Mouse (Mus musculus) stomach, postnatal 0 days (tissue): ENCODE results near the gene Grem2. TPM values are rescaled to one million over a fixed set of nuclear protein-coding genes. Genes with fewer than 3 reads are reported as not detected.

ENCODE experiments used
- ATAC-seq: fragments of 200-750 bp; cut with Nextera tagmentation; 2 replicates; pipeline ENCODE4 v1.8.0; 2017; ENCODE audit not compliant: low FRiP score, low TSS enrichment
- DNase-seq: peaks from one replicate; pipeline ENCODE4 v3.0.0-alpha.2; 2016; ENCODE audit warnings: low spot score
- H3K27ac ChIP-seq: fragments of 300-500 bp; sonication (generic); replicated peaks from 2 replicates; pipeline ENCODE4 v1.5.1; 2014; ENCODE audit warnings: mild to moderate bottlenecking, control low read depth
- H3K27me3 ChIP-seq: fragments of 300-500 bp; sonication (generic); 2 replicates; pipeline ENCODE4 v1.6.1; 2014; ENCODE audit warnings: low read length; ENCODE audit not compliant: control insufficient read depth, insufficient read depth
- H3K36me3 ChIP-seq: fragments of 300-500 bp; sonication (generic); 2 replicates; pipeline ENCODE4 v1.6.1; 2014; ENCODE audit warnings: low read length, mixed read lengths; ENCODE audit not compliant: control insufficient read depth, insufficient read depth
- H3K4me1 ChIP-seq: fragments of 300-500 bp; sonication (generic); replicated peaks from 2 replicates; pipeline ENCODE4 v1.6.1; 2014; ENCODE audit warnings: antibody characterized with exemption; ENCODE audit not compliant: control insufficient read depth, insufficient read depth
- H3K4me2 ChIP-seq: fragments of 300-500 bp; sonication (generic); replicated peaks from 2 replicates; pipeline ENCODE4 v1.6.1; 2014; ENCODE audit warnings: low read depth, mild to moderate bottlenecking, control low read depth, moderate library complexity
- H3K4me3 ChIP-seq: fragments of 300-500 bp; sonication (generic); 2 replicates; pipeline ENCODE4 v1.5.1; 2014; ENCODE audit warnings: low read depth, low read length, control low read depth
- H3K9ac ChIP-seq: fragments of 300-500 bp; sonication (generic); 2 replicates; pipeline ENCODE4 v1.6.1; 2014; ENCODE audit warnings: mild to moderate bottlenecking, low read length, control low read depth, mixed read lengths
- H3K9me3 ChIP-seq: fragments of 300-500 bp; sonication (generic); 2 replicates; pipeline ENCODE4 v1.6.1; 2016; ENCODE audit warnings: low read length; ENCODE audit not compliant: control insufficient read depth
- CTCF ChIP-seq: IDR thresholded peaks from 2 replicates; pipeline ENCODE4 v1.5.1; 2016; ENCODE audit warnings: antibody characterized with exemption, low read depth, mild to moderate bottlenecking, moderate library complexity
- EP300 ChIP-seq: optimal IDR thresholded peaks from 2 replicates; pipeline ENCODE3; 2016; ENCODE audit warnings: antibody characterized with exemption
- WGBS: fragments of 180-500 bp; shearing (Covaris S2); extraction: QIAGEN DNeasy Blood & Tissue Kit; methylation state at CpG from one replicate; pipeline ENCODE4 v1.1.7; 2014; 5-methylcytosine and 5-hydroxymethylcytosine counted together
- polyA plus RNA-seq: library from polyadenylated mRNA; unstranded; fragments of >200 nt; fragmentation: Nextera tagmentation; extraction: Ambion mirVana; gene quantifications from 2 replicates; pipeline ENCODE4 v1.2.1, GENCODE M21; 2015

The Grem2 gene
- polyA plus RNA-seq = 5.4 TPM in 2 replicates

- H3K36me3 ChIP-seq = no peaks in the 10 kb centered on the region
- H3K4me2 ChIP-seq = peak within 1 kb of the TSS; percentile 49
- H3K4me1 ChIP-seq = no peaks in the 10 kb centered on the region
- peak; percentile 61 for DNase-seq
- H3K4me3 ChIP-seq = peak within 1 kb of the TSS; percentile 43
- H3K27ac ChIP-seq = no peak within 1 kb of the TSS
- H3K9me3 ChIP-seq = no peaks in the 10 kb centered on the region
- TF ChIP-seq CTCF (0 out of 2 replicates have a peak, but pooled peaks have one; percentile 1), EP300 (no peak)
- H3K9ac ChIP-seq = peak within 1 kb of the TSS; percentile 45
- 5% methylated on average over 30 of the region's 30 CpGs for WGBS
- H3K27me3 ChIP-seq = no peaks in the 10 kb centered on the region
- peak; percentile 90 for ATAC-seq
Observed at GRCm38 (mm10) chr1:174921298-174921955, at the start of gene Grem2. Gene Grem2 (minus strand): TSS chr1:174921819.

DNA sequence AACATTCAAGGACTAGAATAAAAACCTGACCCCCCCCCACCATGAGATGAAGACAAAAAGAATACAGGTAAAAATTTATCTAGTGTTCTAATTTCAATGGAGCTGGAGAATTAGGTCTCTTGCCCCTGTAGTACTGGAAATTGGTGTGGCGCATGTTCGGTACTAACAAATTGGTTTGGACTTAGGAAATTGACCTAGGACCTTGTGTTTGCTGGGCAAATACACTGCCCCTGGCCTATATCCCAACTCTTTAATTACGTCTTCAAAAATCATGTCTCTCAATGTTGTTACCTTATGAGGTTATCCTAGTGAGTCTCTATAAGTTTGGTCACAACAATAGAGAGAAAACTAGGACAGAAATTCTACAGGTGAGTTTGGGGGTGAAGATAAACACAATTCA, 38.2 kb upstream of the Grem2 start:
- WGBS = 82% methylated on average over 3 of the region's 3 CpGs
- no peak for ATAC-seq
- TF ChIP-seq CTCF (no peak), EP300 (no peak)

DNA sequence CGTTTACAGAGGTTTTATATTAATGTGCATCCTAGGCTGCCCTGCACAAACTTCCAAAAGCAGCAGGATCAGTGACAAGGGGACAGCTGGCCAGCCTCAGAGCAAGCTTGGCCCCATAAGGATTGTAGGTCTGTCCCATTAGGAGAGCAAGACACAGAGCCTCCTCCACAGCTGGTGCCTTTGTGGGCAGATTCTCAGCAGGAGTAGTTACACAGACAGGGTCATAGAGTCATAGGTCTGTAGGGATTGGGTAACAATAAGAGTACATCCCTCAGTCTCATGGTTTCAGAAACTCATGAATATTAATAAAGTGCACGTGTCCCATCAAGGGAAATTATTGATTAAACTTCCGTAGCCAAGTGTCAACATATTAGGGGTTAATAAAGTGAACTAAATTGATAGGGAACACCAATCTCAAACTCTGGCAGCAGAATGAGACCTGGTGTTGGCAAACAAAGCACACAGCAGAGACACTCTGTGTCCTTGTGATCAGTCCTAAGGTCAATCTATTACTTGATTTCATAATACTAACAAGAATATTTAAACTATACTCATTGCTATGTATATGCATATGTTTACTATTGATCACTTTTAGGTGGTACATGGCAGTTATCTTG, 9.5 kb upstream of the Grem2 start:
- Histone ChIP-seq H3K9me3 (no peaks in the 10 kb centered on the region), H3K4me2 (no peak overlapping the region), H3K36me3 (no peaks in the 10 kb centered on the region), H3K27ac (no peak overlapping the region), H3K4me3 (no peak overlapping the region), H3K4me1 (no peaks in the 10 kb centered on the region), H3K27me3 (no peaks in the 10 kb centered on the region), H3K9ac (no peak overlapping the region)
- TF ChIP-seq CTCF = no peak
- TF ChIP-seq EP300 = no peak
- WGBS = 46% methylated on average over 3 of the region's 3 CpGs
- ATAC-seq (no peak), DNase-seq (no peak)

More for the DNA sequence above, 38.2 kb upstream of the Grem2 start:
- H3K4me3 ChIP-seq = no peak overlapping the region
- H3K9ac ChIP-seq = no peak overlapping the region
- no peaks in the 10 kb centered on the region for H3K36me3 ChIP-seq
- no peak overlapping the region for H3K4me2 ChIP-seq
- no peaks in the 10 kb centered on the region for H3K27me3 ChIP-seq
- no peak overlapping the region for H3K27ac ChIP-seq
- no peak for DNase-seq
- no peaks in the 10 kb centered on the region for H3K9me3 ChIP-seq
- H3K4me1 ChIP-seq = no peaks in the 10 kb centered on the region

DNA sequence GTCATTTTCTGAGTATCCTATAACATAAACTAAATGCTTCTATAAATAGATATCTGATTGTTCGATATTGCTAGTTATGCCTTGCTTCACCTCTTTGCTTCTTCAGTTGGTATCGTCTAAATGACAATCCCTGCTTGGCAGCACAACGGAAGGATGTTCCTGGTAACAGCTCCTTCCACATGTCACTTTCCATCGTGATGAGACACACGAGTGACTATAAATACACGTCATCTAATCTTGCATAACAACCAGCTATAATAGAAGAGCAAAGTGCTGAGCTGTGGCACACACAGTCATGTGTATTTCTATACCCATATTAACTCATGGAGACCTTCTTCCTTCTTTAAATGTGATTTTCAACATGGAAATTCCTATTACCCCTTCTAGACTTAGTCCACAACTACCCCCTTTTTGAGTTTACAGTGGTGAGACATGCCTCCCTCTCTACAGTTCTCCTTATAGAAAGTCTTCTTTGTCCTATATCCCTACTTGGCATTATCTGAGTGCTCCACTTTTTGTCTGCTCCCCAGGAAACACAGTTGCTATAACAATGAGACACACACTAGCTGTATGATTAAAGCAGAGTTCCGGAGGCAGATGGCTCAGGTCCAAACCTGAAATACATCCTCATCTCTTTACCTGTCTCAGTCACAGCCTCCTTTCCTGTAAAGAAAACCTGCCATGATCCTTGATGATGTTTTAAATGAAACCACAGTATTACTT, 8.0 kb upstream of the Grem2 start:
- ATAC-seq = no peak
- TF ChIP-seq EP300 = no peak
- TF ChIP-seq CTCF = no peak
- DNase-seq = no peak
- no peaks in the 10 kb centered on the region for H3K36me3 ChIP-seq
- no peaks in the 10 kb centered on the region for H3K9me3 ChIP-seq
- no peak overlapping the region for H3K9ac ChIP-seq
- H3K4me3 ChIP-seq = no peak overlapping the region
- H3K27ac ChIP-seq = no peak overlapping the region
- H3K4me1 ChIP-seq = no peaks in the 10 kb centered on the region
- H3K27me3 ChIP-seq = no peaks in the 10 kb centered on the region
- WGBS = 79% methylated on average over 7 of the region's 7 CpGs
- no peak overlapping the region for H3K4me2 ChIP-seq

- H3K4me1 ChIP-seq = no peaks in the 10 kb centered on the region
- no peaks in the 10 kb centered on the region for H3K9me3 ChIP-seq
- 94% methylated on average over 4 of the region's 4 CpGs for WGBS
- DNase-seq = no peak
- no peak for ATAC-seq
- H3K4me2 ChIP-seq = 0 out of 2 replicates have a peak overlapping the region, but pooled peaks have one; percentile 27
- H3K27me3 ChIP-seq = no peaks in the 10 kb centered on the region
- no peak overlapping the region for H3K27ac ChIP-seq
- TF ChIP-seq CTCF (peak; percentile 46), EP300 (no peak)
- no peaks in the 10 kb centered on the region for H3K36me3 ChIP-seq
- no peak overlapping the region for H3K9ac ChIP-seq
- H3K4me3 ChIP-seq = no peak overlapping the region
Observed at GRCm38 (mm10) chr1:174918949-174919348, 2.7 kb downstream of the Grem2 start.
